Comparison of ENCODE assay signal across 9 mouse cellular contexts in genomic region chr3:100998904-100999340, GRCm38 (mm10). TPM values are rescaled to one million over a fixed set of nuclear protein-coding genes. Genes with fewer than 3 reads are reported as not detected.
DNase-seq lines count a peak whose midpoint lies in the region; ATAC-seq and TF ChIP-seq lines count a peak whose summit lies in the region.
"Had no signal": no experiment of that assay in that cellular context is flagged by ENCODE, and none has a peak within 500 bp of the region (broad histone marks: within the 10 kb centered on the region; RNA-seq: fewer than 3 reads in every experiment).

No protein-coding gene starts in this region.

- no peaks in the 10 kb centered on the region for H3K27me3 ChIP-seq in ES-Bruce4 (ENCODE audit: control insufficient read depth, insufficient read depth, low read length, poor library complexity, severe bottlenecking)
- no peaks in the 10 kb centered on the region for H3K27me3 ChIP-seq in heart, embryonic 15.5 days
- H3K27me3 ChIP-seq: limb, embryonic 15.5 days had no signal

- no peak overlapping the region for H3K27ac ChIP-seq in ES-Bruce4 (ENCODE audit: insufficient read depth, low read length)
- H3K27ac ChIP-seq in bone marrow, adult 2 months (ENCODE audit: control insufficient read depth, insufficient read depth, low read depth, low read length, poor library complexity), result no peak overlapping the region
- 0 out of 2 replicates have a peak overlapping the region, but pooled peaks have one; percentile 19 for H3K27ac ChIP-seq in heart, embryonic 15.5 days
- H3K27ac ChIP-seq: limb, embryonic 15.5 days had no signal

- no peak for TF ChIP-seq POLR2A in ES-Bruce4 (IDR thresholded peaks at IDR 0.05; ENCODE audit: insufficient read depth, low read length)
- no peak for TF ChIP-seq POLR2A in bone marrow, adult 2 months (IDR thresholded peaks at IDR 0.05; ENCODE audit: borderline replicate concordance, control insufficient read depth, low read depth, low read length)

- H3K36me3 ChIP-seq in ES-Bruce4 (ENCODE audit: control insufficient read depth, insufficient read depth, low read length, poor library complexity, severe bottlenecking), result no peaks in the 10 kb centered on the region
- no peaks in the 10 kb centered on the region for H3K36me3 ChIP-seq in heart, embryonic 15.5 days
- H3K36me3 ChIP-seq: limb, embryonic 15.5 days had no signal

- TF ChIP-seq EP300 in ES-Bruce4 (IDR thresholded peaks at IDR 0.05; ENCODE audit: insufficient read depth, low read depth, low read length), result no peak

- 24% methylated on average over 6 of the region's 6 CpGs for WGBS in bone marrow, adult 2 months
- 19% methylated on average over 6 of the region's 6 CpGs for WGBS in heart, embryonic 15.5 days

- no peaks in the 10 kb centered on the region for H3K9me3 ChIP-seq in ES-Bruce4 (replicated peaks; ENCODE audit: control insufficient read depth, insufficient read depth, low read length, poor library complexity, severe bottlenecking)
- no peaks in the 10 kb centered on the region for H3K9me3 ChIP-seq in heart, embryonic 15.5 days (replicated peaks)
- H3K9me3 ChIP-seq: limb, embryonic 15.5 days had no signal

- no peak overlapping the region for H3K9ac ChIP-seq in ES-Bruce4 (ENCODE audit: low read depth, poor library complexity, severe bottlenecking)
- no peak overlapping the region for H3K9ac ChIP-seq in heart, embryonic 15.5 days
- H3K9ac ChIP-seq: limb, embryonic 15.5 days had no signal

- H3K4me2 ChIP-seq in heart, embryonic 15.5 days, result no peak overlapping the region
- H3K4me2 ChIP-seq: limb, embryonic 15.5 days had no signal

- peak; percentile 95 for TF ChIP-seq CTCF in ES-Bruce4 (IDR thresholded peaks at IDR 0.05; ENCODE audit: low read depth, low read length)
- TF ChIP-seq CTCF in bone marrow, adult 2 months (IDR thresholded peaks at IDR 0.05; ENCODE audit: control insufficient read depth, insufficient read depth, low read length), result peak; percentile 90

- ATAC-seq in erythroblast, adult 5-6 weeks (replicated peaks; ENCODE audit: low FRiP score, poor library complexity, severe bottlenecking), result peak; percentile 86
- peak; percentile 27 for ATAC-seq in heart, embryonic 15.5 days (replicated peaks; ENCODE audit: insufficient number of reproducible peaks, insufficient read depth, low FRiP score, low read depth)

- no peaks in the 10 kb centered on the region for H3K4me1 ChIP-seq in ES-Bruce4 (ENCODE audit: control insufficient read depth, insufficient read depth, low read length)
- H3K4me1 ChIP-seq in bone marrow, adult 2 months (ENCODE audit: control insufficient read depth, insufficient read depth, low read length), result peaks cover 11% of the 10 kb centered on the region
- H3K4me1 ChIP-seq in heart, embryonic 15.5 days (replicated peaks), result peaks cover 29% of the 10 kb centered on the region

- H3K4me3 ChIP-seq in ES-Bruce4 (ENCODE audit: low read depth, low read length), result no peak overlapping the region
- H3K4me3 ChIP-seq in bone marrow, adult 2 months (replicated peaks; ENCODE audit: control insufficient read depth, low read depth, low read length), result no peak overlapping the region
- H3K4me3 ChIP-seq in heart, embryonic 15.5 days, result no peak overlapping the region
- H3K4me3 ChIP-seq: limb, embryonic 15.5 days had no signal

- peak; percentile 73 to 80 for DNase-seq in kidney, postnatal 4 days
- peak; percentile 76 to 84 for DNase-seq in lung, adult 18-20 months
- peak; percentile 76 for DNase-seq in ovary, postnatal 14 days (ENCODE audit: low spot score)
- peak; percentile 93 for DNase-seq in thymus, postnatal 14 days

RNA-seq across cellular contexts. Expression of gene Ttf2, which starts 29.5 kb away (rescaled TPM):
- polyA plus RNA-seq in ES-Bruce4 (2011; ENCODE audit: insufficient read depth, insufficient read length, low read depth, missing spikeins), result 44.3 and 47.3 TPM in 2 replicates
- polyA plus RNA-seq in bone marrow, adult 2 months (2011; ENCODE audit: insufficient read depth, insufficient read length, low replicate concordance, missing spikeins), result 10.1 and 14.0 TPM in 2 replicates
- total RNA-seq in erythroblast, adult 5-6 weeks (2015; ENCODE audit: low replicate concordance), result 5.8 and 9.4 TPM in 2 replicates
- total RNA-seq in erythroblast, adult 5-6 weeks (2017; ENCODE audit: low replicate concordance), result 12.4 and 14.2 TPM in 2 replicates
- polyA plus RNA-seq in heart, embryonic 15.5 days (2015; fragmentation: Nextera tagmentation; extraction: Ambion mirVana), result 8.2 and 10.8 TPM in 2 replicates

RNA-seq across cellular contexts. Expression of gene Cd101, which starts 30.4 kb away (rescaled TPM):
- not detected in 2 replicates for polyA plus RNA-seq in ES-Bruce4 (2011; ENCODE audit: insufficient read depth, insufficient read length, low read depth, missing spikeins)
- polyA plus RNA-seq in bone marrow, adult 2 months (2011; ENCODE audit: insufficient read depth, insufficient read length, low replicate concordance, missing spikeins), result 2.6 and 7.8 TPM in 2 replicates
- 0.19 and 0.42 TPM in 2 replicates for total RNA-seq in erythroblast, adult 5-6 weeks (2015; ENCODE audit: low replicate concordance)
- 1.8 and 2.0 TPM in 2 replicates for total RNA-seq in erythroblast, adult 5-6 weeks (2017; ENCODE audit: low replicate concordance)
- 0.27 and 0.33 TPM in 2 replicates for polyA plus RNA-seq in heart, embryonic 15.5 days (2015; fragmentation: Nextera tagmentation; extraction: Ambion mirVana)
